Mouse (Mus musculus) layer of hippocampus, postnatal 10 days (tissue): ENCODE measurements at regions not wholly inside any gene's neighbourhood (a gene's known extent, or its start where the extent isn't known, plus 50 kb on each side); places are given as distances from the start of the nearest gene placed in this dataset.

Source experiments
- DNase-seq, 2 experiments: peaks; one replicate each; pipeline ENCODE4 v3.0.0; 2021; ENCODE audit warnings: low spot score in 2 of 2

DNA sequence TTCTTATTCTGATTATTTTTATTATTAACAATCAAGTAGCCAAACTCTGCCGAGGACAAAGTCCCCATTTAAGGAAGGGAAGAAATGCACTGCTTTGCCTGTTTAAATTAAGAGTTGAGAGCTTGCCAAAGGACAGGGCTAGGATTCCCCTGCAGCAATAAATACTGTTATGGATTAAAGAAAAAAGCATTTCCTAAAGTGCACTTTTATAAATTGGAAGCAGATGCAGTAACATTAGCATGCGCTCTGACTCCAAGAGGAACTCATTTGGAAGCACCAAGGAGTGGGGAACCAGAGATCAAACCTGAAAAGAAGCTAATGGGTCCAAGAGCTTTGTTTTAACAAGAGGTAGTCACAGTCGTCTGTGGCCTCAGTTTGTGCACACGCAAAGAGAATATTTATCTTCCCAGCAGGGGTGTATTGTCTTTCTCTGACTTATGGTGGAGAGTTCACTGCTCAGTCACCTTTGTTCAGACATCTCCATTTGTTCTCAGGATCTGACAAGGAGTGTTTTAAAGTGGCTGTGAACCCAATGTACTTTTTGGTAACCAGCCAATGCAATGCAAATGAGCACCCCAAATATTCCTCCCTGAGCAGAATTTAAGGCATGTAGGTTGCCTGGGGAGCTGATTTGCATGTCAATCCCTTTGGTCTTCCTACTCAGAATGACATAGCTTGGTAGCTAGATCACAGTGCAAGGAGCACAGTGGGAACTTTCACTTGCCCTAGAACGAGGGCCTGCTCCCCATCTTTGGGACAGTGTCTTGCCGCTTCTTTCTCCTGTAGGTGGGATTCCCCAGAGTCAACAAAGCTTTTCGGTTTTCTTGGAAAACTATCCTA is 119.1 kb upstream of the Nbea start:
- DNase-seq: no peak

DNA sequence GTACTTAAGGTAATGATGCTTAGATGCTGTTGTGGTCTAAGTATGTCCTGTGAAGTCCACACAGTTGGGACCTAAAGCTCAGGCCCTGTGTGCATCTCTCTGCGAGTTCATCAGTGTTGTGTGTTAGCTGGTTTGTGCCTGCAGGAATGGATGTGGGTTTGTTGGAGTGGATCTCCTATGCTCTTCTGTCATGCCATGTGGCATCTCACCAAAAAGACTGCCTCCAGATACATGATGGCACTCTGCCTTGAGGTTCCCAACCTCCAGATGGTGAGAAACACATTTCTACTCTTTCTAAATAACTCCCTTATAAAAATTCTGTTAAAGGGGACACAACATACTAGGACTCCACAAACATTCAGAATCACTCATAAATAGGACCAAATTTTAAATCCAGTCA is 117.3 kb upstream of the Nbea start:
- peak; percentile 10 to 13 for DNase-seq

DNA sequence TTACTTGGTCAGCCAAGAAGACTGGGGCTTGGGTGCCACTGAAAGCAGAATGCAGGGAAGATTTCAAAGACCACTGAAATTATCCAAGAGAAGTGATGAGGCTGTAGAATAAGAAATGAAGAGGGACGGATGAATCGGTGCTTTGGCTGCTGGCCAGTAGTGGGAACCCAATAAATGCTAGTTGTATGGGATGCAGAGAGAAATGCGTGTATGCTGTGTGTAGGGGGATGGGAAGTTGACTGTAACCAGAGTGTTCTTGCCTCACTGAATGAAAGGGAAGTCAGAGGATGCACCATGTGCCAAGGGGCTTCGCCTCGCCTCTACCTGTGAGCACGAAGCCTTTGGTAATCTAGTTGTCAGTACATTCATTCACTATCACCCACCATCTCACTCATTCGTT is 112.1 kb upstream of the Nbea start:
- DNase-seq: no peak

DNA sequence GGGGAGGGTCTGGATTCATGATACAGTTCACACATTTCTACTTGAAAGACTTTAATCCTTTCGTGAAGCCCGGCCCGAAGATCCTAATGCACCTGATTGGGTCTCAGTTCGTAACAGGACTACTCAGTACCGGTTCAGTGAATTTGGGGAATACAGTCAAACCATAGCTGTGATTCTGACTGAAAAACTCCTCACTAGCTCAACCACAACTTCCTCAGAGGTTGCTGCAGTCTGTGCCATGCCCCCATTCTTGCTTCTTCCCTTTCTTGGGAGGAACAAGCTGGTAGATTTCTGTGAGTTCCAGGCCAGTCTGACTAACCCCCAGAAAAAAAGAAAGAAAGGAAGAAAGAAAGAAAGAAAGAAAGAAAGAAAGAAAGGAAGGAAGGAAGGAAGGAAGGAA is 98.0 kb upstream of the Nbea start:
- DNase-seq: no peak

DNA sequence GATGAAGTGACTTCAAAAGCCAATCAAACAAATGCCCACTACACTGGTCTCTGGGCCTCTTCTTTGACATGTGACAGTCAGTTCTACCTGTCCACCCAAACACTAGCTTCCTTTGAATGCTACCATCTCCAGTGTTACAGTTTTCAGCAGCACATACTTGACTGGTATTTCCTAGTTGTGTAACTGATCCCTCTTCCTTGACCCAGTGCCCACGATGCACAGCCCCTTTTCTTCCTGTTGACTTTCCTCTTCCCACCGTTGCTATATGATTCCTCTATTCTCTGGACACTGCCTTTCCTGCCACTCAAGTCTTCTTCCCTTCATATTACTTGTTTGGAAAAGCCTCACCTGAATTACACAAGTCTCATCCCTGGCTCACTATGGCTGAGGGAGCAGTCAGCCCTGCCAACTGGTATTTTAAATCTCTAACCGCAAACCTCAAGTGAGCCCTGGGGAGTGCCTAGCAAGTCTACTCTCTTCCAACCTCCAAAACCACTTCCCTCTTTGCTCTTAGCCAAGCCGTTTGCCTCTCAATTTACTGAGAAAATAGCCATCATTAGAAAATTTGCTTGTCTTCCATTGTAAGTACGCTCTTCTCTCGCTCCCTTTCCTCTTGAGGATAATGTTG is 96.9 kb upstream of the Nbea start:
- DNase-seq: no peak

DNA sequence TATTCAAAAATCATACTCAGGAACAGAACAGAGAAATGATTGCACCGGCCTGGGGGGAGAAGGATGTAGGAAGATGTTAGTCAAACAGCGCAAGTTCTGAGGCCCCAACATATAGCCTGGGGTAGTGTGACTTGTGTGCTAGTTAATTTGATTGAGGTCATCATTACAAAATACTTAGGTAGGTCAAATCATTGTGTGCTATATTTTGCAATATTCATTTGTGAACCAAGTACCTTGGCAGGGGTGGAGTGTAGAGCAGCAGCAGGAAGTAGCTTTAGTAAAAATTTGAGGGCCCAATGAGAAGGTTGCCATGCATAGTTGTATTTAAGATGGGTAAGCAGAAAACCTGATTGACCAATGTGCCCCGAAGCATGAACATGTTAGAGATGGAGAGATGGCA is 89.1 kb upstream of the Nbea start:
- DNase-seq: no peak

DNA sequence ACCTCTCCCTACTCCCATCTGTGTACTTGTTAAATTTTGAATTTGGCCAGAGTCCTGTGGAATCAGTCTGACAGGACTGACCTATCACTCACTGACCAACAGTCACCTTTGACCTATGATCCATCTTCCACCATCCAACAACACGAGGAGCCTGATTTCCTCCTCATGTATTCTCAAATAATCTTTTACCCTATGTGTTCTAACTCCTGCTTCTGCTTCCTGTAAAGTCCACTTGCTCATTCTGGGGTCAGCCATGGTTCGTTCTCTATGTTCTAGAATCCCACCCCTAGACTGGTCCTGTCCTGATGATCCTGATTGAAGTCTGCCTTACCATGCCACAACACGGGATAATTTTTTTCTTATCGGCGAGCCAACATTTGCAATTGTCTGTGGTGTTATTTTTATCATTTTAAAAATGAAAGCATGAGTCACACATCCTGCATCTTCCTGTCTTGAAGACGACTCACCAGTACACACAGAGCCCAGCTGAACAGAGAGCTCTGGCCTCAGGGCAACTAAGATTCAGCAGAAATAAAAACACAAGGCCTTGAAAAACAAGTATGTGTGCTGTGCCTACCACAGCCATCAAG is 86.8 kb upstream of the Nbea start:
- no peak for DNase-seq

DNA sequence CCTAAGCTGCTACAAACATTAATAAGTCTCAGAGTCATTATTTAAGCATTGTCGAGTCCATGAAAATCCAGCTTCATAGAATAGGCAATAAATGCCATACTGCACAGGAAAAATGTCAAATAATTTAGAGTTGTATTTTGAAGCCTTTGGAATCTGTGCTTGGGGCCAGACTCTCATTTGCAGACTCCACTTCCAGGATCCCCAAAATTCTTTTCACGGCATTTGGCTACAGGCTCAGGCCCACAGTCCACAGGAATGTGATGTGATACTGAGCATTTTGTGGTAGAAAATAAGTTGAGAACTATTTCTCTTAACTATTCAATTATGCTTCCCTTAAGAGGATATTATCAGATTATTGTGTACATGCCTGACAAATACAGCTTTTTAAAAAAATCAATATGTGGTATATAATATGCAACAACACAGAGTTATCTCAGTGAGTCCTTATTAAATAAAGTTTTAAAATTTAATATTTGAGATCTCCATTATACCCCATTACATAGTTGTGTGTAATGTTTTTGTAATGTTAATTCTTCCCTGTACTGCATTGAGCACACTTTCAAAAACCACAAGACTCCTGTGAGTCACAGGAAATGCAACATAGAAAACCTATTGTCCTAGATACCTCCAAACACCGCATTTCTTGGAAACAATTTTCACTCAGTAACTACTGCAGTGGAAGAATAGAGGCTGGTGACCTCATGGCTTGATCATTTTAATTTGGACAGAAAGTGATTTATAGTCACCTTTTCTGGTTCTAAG is 78.5 kb upstream of the Nbea start:
- DNase-seq: no peak

DNA sequence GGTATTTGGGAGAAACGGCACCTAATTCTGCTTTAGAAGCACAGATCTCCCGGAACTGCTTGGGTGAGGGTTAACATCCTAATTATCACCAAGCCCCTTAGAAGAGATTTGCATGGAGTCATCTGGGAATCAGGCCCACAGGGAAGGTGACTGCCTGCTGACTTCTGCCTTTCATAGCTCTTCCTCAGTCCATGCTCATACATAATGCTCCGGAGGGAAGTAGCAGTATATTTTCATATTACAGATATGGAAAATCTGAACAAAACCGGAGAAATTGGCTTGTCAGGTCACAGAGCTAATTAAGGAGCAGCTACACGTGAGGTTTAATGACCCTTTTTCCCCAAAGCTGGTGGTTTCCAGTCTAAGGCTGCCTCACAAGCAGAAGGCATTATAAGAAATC is 72.8 kb upstream of the Nbea start:
- no peak for DNase-seq

DNA sequence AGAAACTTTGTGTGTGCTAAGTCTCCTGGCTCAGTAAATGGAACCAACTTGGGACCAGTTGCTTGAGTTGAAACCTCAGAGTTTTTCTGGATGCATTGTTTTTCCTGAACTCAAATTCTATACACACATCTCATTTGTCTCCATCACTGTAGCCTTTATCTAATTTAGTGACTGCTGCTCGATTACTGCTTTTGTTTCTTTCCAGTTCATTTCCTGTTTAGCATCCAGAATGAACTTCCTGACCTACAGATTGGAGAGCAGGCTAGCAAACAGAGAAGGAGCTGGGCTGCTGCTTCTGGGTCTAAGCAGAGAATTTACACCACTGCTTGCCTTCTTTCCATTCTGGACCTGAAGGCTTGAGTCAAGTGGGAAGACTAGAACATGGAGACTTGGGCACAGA is 60.9 kb upstream of the Nbea start:
- DNase-seq: no peak

DNA sequence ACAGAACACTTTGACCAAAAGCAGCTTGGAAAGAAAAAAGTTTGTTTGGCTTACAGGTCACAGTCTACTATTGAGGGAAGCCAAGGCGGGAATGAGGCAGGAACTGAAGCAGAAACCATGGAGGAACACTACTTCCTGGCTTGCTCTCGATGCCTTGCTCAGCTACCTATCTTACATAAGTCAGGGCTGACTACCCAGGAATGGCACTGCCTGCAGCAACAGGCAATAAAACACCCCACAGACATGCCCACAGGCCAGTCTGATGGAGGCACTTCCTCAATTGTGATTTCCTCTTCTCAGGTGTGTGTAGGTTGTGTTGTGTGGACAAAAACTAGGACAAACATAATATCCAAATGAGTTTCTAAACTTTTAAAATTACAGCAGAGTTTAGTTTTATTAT is 54.7 kb upstream of the Nbea start:
- no peak for DNase-seq

DNA sequence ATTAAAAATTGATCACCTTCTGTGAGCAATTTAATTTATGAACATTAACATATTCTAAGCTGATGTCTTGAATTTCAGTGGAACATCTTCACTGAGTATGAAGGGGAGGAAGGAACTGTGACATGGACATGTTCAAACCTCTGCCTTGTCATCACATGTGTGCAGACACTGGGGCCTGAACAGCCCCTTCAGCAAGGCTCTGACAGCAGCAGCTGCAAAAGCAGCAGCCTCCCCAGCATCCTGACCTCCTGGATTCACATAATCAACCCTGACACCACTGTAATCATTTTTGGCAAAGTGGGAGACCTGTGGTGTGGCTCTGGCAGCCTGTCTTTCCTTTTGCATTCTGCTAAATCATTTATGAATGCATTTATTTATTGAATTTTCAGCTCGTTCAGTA is 52.7 kb upstream of the Nbea start:
- DNase-seq: no peak
